Mouse (Mus musculus) hindbrain, postnatal 0 days (tissue): Measurements from ENCODE around the gene Nrf1. TPM values are rescaled to one million over a fixed set of nuclear protein-coding genes. Genes with fewer than 3 reads are reported as not detected.

Experiments used
- ATAC-seq: fragments of 200-750 bp; cut with Nextera tagmentation; 2 replicates; pipeline ENCODE4 v1.8.0; 2017; ENCODE audit warnings: mild to moderate bottlenecking, moderate TSS enrichment, moderate library complexity
- DNase-seq: peaks from one replicate; pipeline ENCODE4 v3.0.0-alpha.2; 2015; ENCODE audit warnings: low spot score
- H3K27ac ChIP-seq: fragments of 300-500 bp; sonication (generic); 2 replicates; pipeline ENCODE4 v1.5.1; 2014; ENCODE audit warnings: mild to moderate bottlenecking
- H3K27me3 ChIP-seq: fragments of 300-500 bp; sonication (generic); 2 replicates; pipeline ENCODE4 v1.6.1; 2014; ENCODE audit warnings: low read length, mixed read lengths; ENCODE audit not compliant: insufficient read depth
- H3K36me3 ChIP-seq: fragments of 300-500 bp; sonication (generic); 2 replicates; pipeline ENCODE4 v1.6.1; 2014; ENCODE audit warnings: low read length, mixed read lengths; ENCODE audit not compliant: insufficient read depth
- H3K4me1 ChIP-seq: fragments of 300-500 bp; sonication (generic); 2 replicates; pipeline ENCODE4 v1.6.1; 2014; ENCODE audit warnings: antibody characterized with exemption, low read length, mixed read lengths; ENCODE audit not compliant: insufficient read depth
- H3K4me2 ChIP-seq: fragments of 300-500 bp; sonication (generic); 2 replicates; pipeline ENCODE4 v1.6.1; 2014; ENCODE audit warnings: low read depth, mild to moderate bottlenecking, low read length, moderate library complexity, mixed read lengths
- H3K4me3 ChIP-seq: fragments of 300-500 bp; sonication (generic); 2 replicates; pipeline ENCODE4 v1.5.1; 2014; ENCODE audit warnings: low read length
- H3K9ac ChIP-seq: fragments of 300-500 bp; sonication (generic); replicated peaks from 2 replicates; pipeline ENCODE4 v1.6.1; 2014; ENCODE audit warnings: mild to moderate bottlenecking, low read length, moderate library complexity, mixed read lengths
- H3K9me3 ChIP-seq: fragments of 300-500 bp; sonication (generic); 2 replicates; pipeline ENCODE4 v1.6.1; 2016; ENCODE audit warnings: low read length, mixed read lengths
- CTCF ChIP-seq: IDR thresholded peaks from 2 replicates; pipeline ENCODE4 v1.5.1; 2016; ENCODE audit warnings: antibody characterized with exemption, control low read depth, low read depth
- WGBS: fragments of 180-500 bp; shearing (Covaris S2); extraction: QIAGEN DNeasy Blood & Tissue Kit; methylation state at CpG from one replicate; pipeline ENCODE4 v1.1.7; 2014; 5-methylcytosine and 5-hydroxymethylcytosine counted together
- polyA plus RNA-seq: library from polyadenylated mRNA; unstranded; fragments of >200 nt; fragmentation: Nextera tagmentation; extraction: Ambion mirVana; gene quantifications from 2 replicates; pipeline ENCODE4 v1.2.1, GENCODE M21; 2015
- total RNA-seq: library from RNA; depleted of rRNA; stranded (reverse); fragments of >200 nt; gene quantifications from 2 replicates; pipeline ENCODE4 v1.2.3, GENCODE M21; 2014

Gene Nrf1
- total and polyA plus RNA-seq, 2 experiments from 2014 or later: 21.3 to 77.7 TPM

- no peak overlapping the region for H3K9ac ChIP-seq
- ATAC-seq: no peak
- H3K4me3 ChIP-seq: no peak overlapping the region
- no peak overlapping the region for H3K4me2 ChIP-seq
- no peaks in the 10 kb centered on the region for H3K4me1 ChIP-seq
- WGBS: 85% methylated on average over 3 of the region's 3 CpGs
- TF ChIP-seq CTCF: peak; percentile 34
- H3K9me3 ChIP-seq: no peaks in the 10 kb centered on the region
- no peaks in the 10 kb centered on the region for H3K27me3 ChIP-seq
- no peak overlapping the region for H3K27ac ChIP-seq
- no peak for DNase-seq
- H3K36me3 ChIP-seq: no peaks in the 10 kb centered on the region
Measured at GRCm38 (mm10) chr6:30072476-30072875, 24.7 kb downstream of the Nrf1 start.

DNA sequence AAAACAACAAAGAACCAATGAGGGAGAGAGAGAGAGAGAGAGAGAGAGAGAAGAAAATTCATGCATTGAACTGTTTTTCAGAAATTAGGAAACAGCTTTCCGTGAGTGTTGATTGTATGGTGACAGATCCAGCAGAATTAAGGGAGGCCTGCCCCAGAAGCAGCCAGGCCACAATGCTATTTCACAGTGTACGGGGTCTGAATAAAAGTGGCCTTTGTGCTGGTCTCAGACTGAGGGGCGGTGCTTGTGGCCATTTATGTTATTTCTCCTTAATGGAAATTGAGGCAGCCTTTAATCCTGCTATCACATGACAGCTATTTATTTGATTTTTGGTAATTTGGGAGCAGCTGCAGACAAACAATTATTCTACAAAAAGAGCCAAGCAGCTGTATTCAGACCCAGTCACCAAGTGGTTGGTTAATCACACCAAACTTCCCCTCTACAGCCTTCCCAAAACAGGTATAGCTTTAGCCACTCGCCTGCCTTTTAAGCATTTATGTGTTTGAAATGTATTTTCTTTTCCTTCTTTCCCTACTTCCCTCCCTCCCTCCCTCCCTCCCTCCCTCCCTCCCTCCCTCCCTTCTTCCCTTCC is 31.2 kb downstream of the Nrf1 start:
- Histone ChIP-seq H3K9ac (no peak overlapping the region), H3K4me2 (no peak overlapping the region), H3K9me3 (no peaks in the 10 kb centered on the region), H3K36me3 (no peaks in the 10 kb centered on the region), H3K27me3 (no peaks in the 10 kb centered on the region), H3K4me3 (no peak overlapping the region), H3K4me1 (no peaks in the 10 kb centered on the region), H3K27ac (no peak overlapping the region)
- DNase-seq: no peak
- WGBS: 54% methylated on average over 4 of the region's 4 CpGs
- TF ChIP-seq CTCF: no peak
- no peak for ATAC-seq

GRCm38 (mm10) chr6:30081339-30081738 is 33.6 kb downstream of the Nrf1 start:
- H3K36me3 ChIP-seq: no peaks in the 10 kb centered on the region
- no peak overlapping the region for H3K9ac ChIP-seq
- peak; percentile 67 for TF ChIP-seq CTCF
- no peak overlapping the region for H3K4me2 ChIP-seq
- DNase-seq (peak; percentile 68), ATAC-seq (peak; percentile 49; the same call in 1 of the 2 replicates)
- H3K4me3 ChIP-seq: no peak overlapping the region
- no peaks in the 10 kb centered on the region for H3K4me1 ChIP-seq
- no peaks in the 10 kb centered on the region for H3K9me3 ChIP-seq
- H3K27me3 ChIP-seq: no peaks in the 10 kb centered on the region
- no peak overlapping the region for H3K27ac ChIP-seq
- 82% methylated on average over 3 of the region's 3 CpGs for WGBS

DNA sequence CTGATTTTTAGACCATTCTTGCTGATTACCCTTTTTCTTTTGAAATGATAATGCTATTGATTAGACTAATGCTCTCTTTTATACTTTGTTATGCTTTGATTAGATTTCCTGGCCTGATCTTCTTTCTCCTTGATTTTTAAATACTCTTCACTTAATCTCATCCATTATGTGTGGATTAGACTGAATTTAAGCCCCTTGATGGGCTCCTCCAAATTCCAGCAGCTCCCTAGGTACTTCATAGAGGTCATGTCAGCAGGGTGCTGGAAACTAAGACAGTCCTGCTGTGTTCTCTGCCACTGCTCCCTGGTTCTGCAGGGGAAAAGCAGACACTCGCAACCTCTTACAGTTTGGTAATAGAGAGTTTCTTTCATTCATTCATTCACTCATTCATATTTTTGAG is 35.5 kb downstream of the Nrf1 start:
- Histone ChIP-seq H3K27me3 (no peaks in the 10 kb centered on the region), H3K4me1 (no peaks in the 10 kb centered on the region), H3K27ac (no peak overlapping the region), H3K9me3 (no peaks in the 10 kb centered on the region), H3K4me2 (no peak overlapping the region), H3K4me3 (no peak overlapping the region), H3K9ac (no peak overlapping the region), H3K36me3 (no peaks in the 10 kb centered on the region)
- TF ChIP-seq CTCF: no peak
- ATAC-seq (no peak), DNase-seq (no peak)
- WGBS: 77% methylated on average over 1 of the region's 1 CpGs

DNA sequence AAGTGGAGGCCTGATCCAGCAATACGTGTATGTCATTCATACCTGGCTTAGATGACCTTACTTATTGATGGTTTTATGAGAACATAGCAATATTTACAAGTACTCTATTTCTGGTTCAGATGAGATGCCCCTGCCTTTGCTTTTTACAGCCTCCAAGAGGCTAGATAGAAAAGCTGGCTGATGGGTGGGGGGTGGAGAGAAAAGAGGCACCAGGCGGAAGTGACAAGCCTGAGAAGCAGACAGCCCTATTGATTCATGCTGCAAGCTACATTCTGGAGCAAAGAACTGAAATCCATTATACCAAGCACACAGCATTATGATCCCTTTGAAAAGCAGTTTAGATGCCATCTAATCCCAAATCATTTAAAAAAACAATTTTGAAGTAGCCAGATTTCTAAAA is 37.6 kb downstream of the Nrf1 start:
- no peak overlapping the region for H3K9ac ChIP-seq
- DNase-seq: no peak

DNA sequence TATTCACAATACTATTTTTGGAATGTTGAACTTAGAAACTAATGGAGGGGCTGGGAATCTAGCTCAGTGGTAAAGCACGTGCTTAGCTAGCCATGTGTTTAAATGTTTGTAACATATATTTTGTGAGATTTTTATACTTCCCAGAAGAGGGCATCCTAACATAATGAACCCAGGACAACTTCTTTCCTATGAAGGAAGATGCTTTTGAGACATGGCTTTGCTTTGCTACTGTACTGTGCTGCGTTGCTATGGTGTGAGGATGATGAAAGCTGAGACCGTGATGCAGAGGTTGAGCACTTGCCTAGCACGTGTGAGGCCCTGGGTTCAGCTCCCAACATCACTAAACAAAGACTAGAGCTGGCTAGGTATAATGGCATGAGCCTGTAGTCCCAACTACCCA is 43.4 kb downstream of the Nrf1 start:
- Histone ChIP-seq H3K27me3 (no peaks in the 10 kb centered on the region), H3K36me3 (peaks cover 12% of the 10 kb centered on the region), H3K9ac (no peak overlapping the region), H3K4me2 (no peak overlapping the region), H3K27ac (no peak overlapping the region), H3K4me3 (no peak overlapping the region), H3K9me3 (no peaks in the 10 kb centered on the region), H3K4me1 (no peaks in the 10 kb centered on the region)
- TF ChIP-seq CTCF: peak; percentile 48
- peak; percentile 62; the same call in 1 of the 2 replicates for ATAC-seq
- WGBS: 64% methylated on average over 4 of the region's 4 CpGs
- peak; percentile 41 for DNase-seq

More for the DNA sequence above, 37.6 kb downstream of the Nrf1 start:
- no peak for TF ChIP-seq CTCF
- Histone ChIP-seq H3K27me3 (no peaks in the 10 kb centered on the region), H3K4me3 (no peak overlapping the region), H3K9me3 (no peaks in the 10 kb centered on the region), H3K4me2 (no peak overlapping the region), H3K36me3 (peaks cover 4% of the 10 kb centered on the region; the same call in 1 of the 2 replicates), H3K27ac (no peak overlapping the region), H3K4me1 (no peaks in the 10 kb centered on the region)
- no peak for ATAC-seq
- WGBS: 62% methylated on average over 2 of the region's 2 CpGs

GRCm38 (mm10) chr6:30092816-30093215 is 45.0 kb downstream of the Nrf1 start:
- no peak for TF ChIP-seq CTCF
- Histone ChIP-seq H3K36me3 (peaks cover 22% of the 10 kb centered on the region), H3K4me2 (no peak overlapping the region), H3K9ac (no peak overlapping the region), H3K9me3 (no peaks in the 10 kb centered on the region), H3K4me1 (no peaks in the 10 kb centered on the region), H3K4me3 (no peak overlapping the region), H3K27ac (no peak overlapping the region), H3K27me3 (no peaks in the 10 kb centered on the region)
- no peak for ATAC-seq
- DNase-seq: no peak
- WGBS: 92% methylated on average over 6 of the region's 6 CpGs
